In genomic region chr12:108208726-108209438, GRCm38 (mm10) we compare ENCODE assay signal across 8 mouse cellular contexts. TPM values are rescaled to one million over a fixed set of nuclear protein-coding genes. Genes with fewer than 3 reads are reported as not detected.
A peak's percentile ranks its signal among the peaks of the same experiment; 100 is the strongest.
DNase-seq lines count a peak whose midpoint lies in the region; ATAC-seq and TF ChIP-seq lines count a peak whose summit lies in the region.

No protein-coding gene starts in this region.

- DNase-seq in 3134 (ENCODE audit: extremely low read depth, insufficient read length, low spot score) (peak; percentile 59), ZHBTc4 (ENCODE audit: low read depth, low spot score) (peak; percentile 77)
- DNase-seq in embryo, embryonic 11 days = peak; percentile 81
- DNase-seq in heart, adult 18-20 months = peak; percentile 73 to 90
- peak; percentile 47 to 79 for DNase-seq in kidney, adult 8-10 months
- DNase-seq in neural tube, embryonic 10.5 days (ENCODE audit: extremely low spot score, low spot score) = peak; percentile 80
- DNase-seq in stomach, postnatal 0 days (ENCODE audit: low spot score) = peak; percentile 78

- 0 out of 2 replicates have a peak overlapping the region, but pooled peaks have one; percentile 27 for H3K9ac ChIP-seq in limb, embryonic 12.5 days (replicated peaks)
- no peak overlapping the region for H3K9ac ChIP-seq in stomach, postnatal 0 days (ENCODE audit: low read length)

- no peak overlapping the region for H3K4me2 ChIP-seq in limb, embryonic 12.5 days
- H3K4me2 ChIP-seq in stomach, postnatal 0 days (replicated peaks; ENCODE audit: low read depth) = no peak overlapping the region

- H3K9me3 ChIP-seq in limb, embryonic 12.5 days = no peaks in the 10 kb centered on the region
- no peaks in the 10 kb centered on the region for H3K9me3 ChIP-seq in stomach, postnatal 0 days (ENCODE audit: control insufficient read depth, low read length)

- TF ChIP-seq CTCF in stomach, postnatal 0 days (IDR thresholded peaks at IDR 0.05; ENCODE audit: low read depth) = peak; percentile 90

- H3K27me3 ChIP-seq in limb, embryonic 12.5 days = no peaks in the 10 kb centered on the region
- no peaks in the 10 kb centered on the region for H3K27me3 ChIP-seq in stomach, postnatal 0 days (ENCODE audit: control insufficient read depth, insufficient read depth, low read length)

- H3K36me3 ChIP-seq in limb, embryonic 12.5 days = peaks cover 34% of the 10 kb centered on the region
- H3K36me3 ChIP-seq in stomach, postnatal 0 days (ENCODE audit: control insufficient read depth, insufficient read depth, low read length) = peaks cover 2% of the 10 kb centered on the region; the same call in 1 of the 2 replicates

- peaks cover 37% of the 10 kb centered on the region for H3K4me1 ChIP-seq in limb, embryonic 12.5 days (replicated peaks)
- H3K4me1 ChIP-seq in stomach, postnatal 0 days (replicated peaks; ENCODE audit: control insufficient read depth, insufficient read depth) = no peaks in the 10 kb centered on the region

- H3K27ac ChIP-seq in limb, embryonic 12.5 days = no peak overlapping the region
- H3K27ac ChIP-seq in stomach, postnatal 0 days (replicated peaks) = no peak overlapping the region

- no peak for ATAC-seq in limb, embryonic 12.5 days (ENCODE audit: insufficient number of reproducible peaks, insufficient read depth, low FRiP score, low TSS enrichment, low read depth)
- peak; percentile 33; the same call in 1 of the 2 replicates for ATAC-seq in stomach, postnatal 0 days (ENCODE audit: low FRiP score, low TSS enrichment)

- no peak for TF ChIP-seq EP300 in stomach, postnatal 0 days (optimal IDR thresholded peaks at IDR 0.05)

- 25% methylated on average over 13 of the region's 13 CpGs for WGBS in limb, embryonic 12.5 days
- WGBS in stomach, postnatal 0 days = 29% methylated on average over 13 of the region's 13 CpGs

- no peak overlapping the region for H3K4me3 ChIP-seq in limb, embryonic 12.5 days (replicated peaks)
- H3K4me3 ChIP-seq in stomach, postnatal 0 days (ENCODE audit: low read depth, low read length) = no peak overlapping the region

RNA-seq across cellular contexts. Expression of gene Ccnk, which starts 29.5 kb away (rescaled TPM):
- 10 to 100 TPM; 25.6 to 30.2 TPM for total RNA-seq in heart, adult 18-20 months (2021)
- polyA plus RNA-seq in limb, embryonic 12.5 days (2016; fragmentation: Nextera tagmentation; extraction: Ambion mirVana) = 3.3 and 3.9 TPM in 2 replicates
- polyA plus RNA-seq in stomach, postnatal 0 days (2015; fragmentation: Nextera tagmentation; extraction: Ambion mirVana) = 1.6 TPM in 2 replicates

RNA-seq across cellular contexts. Expression of gene Setd3, which starts 29.8 kb away (rescaled TPM):
- 10 to 100 TPM; 89.9 to 97.2 TPM for total RNA-seq in heart, adult 18-20 months (2021)
- polyA plus RNA-seq in limb, embryonic 12.5 days (2016; fragmentation: Nextera tagmentation; extraction: Ambion mirVana) = 94.2 and 97.4 TPM in 2 replicates
- polyA plus RNA-seq in stomach, postnatal 0 days (2015; fragmentation: Nextera tagmentation; extraction: Ambion mirVana) = 54.5 and 56.2 TPM in 2 replicates
